14 mouse cellular contexts compared by ENCODE assay signal in genomic region chr10:75857598-75857997, GRCm38 (mm10). TPM values are rescaled to one million over a fixed set of nuclear protein-coding genes. Genes with fewer than 3 reads are reported as not detected.
DNase-seq lines count a peak whose midpoint lies in the region; ATAC-seq and TF ChIP-seq lines count a peak whose summit lies in the region.
"Had no signal": no experiment of that assay in that cellular context is flagged by ENCODE, and none has a peak within 500 bp of the region (broad histone marks: within the 10 kb centered on the region; RNA-seq: fewer than 3 reads in every experiment).

No protein-coding gene starts in this region.

- H3K4me3 ChIP-seq in forebrain, embryonic 13.5 days = no peak overlapping the region
- no peak overlapping the region for H3K4me3 ChIP-seq in forebrain, embryonic 11.5 days (ENCODE audit: low read depth, low read length)
- no peak overlapping the region for H3K4me3 ChIP-seq in stomach, embryonic 16.5 days (replicated peaks; ENCODE audit: low read length)
- no peak overlapping the region for H3K4me3 ChIP-seq in stomach, postnatal 0 days (ENCODE audit: low read depth, low read length)

- 91% methylated on average over 4 of the region's 4 CpGs for WGBS in forebrain, embryonic 13.5 days
- WGBS in forebrain, embryonic 11.5 days = 96% methylated on average over 4 of the region's 4 CpGs
- WGBS in stomach, embryonic 16.5 days = 86% methylated on average over 4 of the region's 4 CpGs
- WGBS in stomach, postnatal 0 days = 80% methylated on average over 4 of the region's 4 CpGs

- no peak for TF ChIP-seq EP300 in stomach, postnatal 0 days (optimal IDR thresholded peaks at IDR 0.05)

- no peaks in the 10 kb centered on the region for H3K9me3 ChIP-seq in forebrain, embryonic 13.5 days (replicated peaks)
- H3K9me3 ChIP-seq in forebrain, embryonic 11.5 days (ENCODE audit: control insufficient read depth, low read length) = no peaks in the 10 kb centered on the region
- H3K9me3 ChIP-seq in stomach, embryonic 16.5 days (replicated peaks; ENCODE audit: control insufficient read depth, low read length) = no peaks in the 10 kb centered on the region
- H3K9me3 ChIP-seq in stomach, postnatal 0 days (ENCODE audit: control insufficient read depth, low read length) = no peaks in the 10 kb centered on the region
- H3K9me3 ChIP-seq: heart, embryonic 15.5 days had no signal

- H3K27ac ChIP-seq in forebrain, embryonic 13.5 days = no peak overlapping the region
- H3K27ac ChIP-seq in forebrain, embryonic 11.5 days (ENCODE audit: low read depth, low read length) = no peak overlapping the region
- no peak overlapping the region for H3K27ac ChIP-seq in stomach, embryonic 16.5 days (ENCODE audit: low read length)
- no peak overlapping the region for H3K27ac ChIP-seq in stomach, postnatal 0 days (replicated peaks)
- H3K27ac ChIP-seq: heart, embryonic 15.5 days had no signal

- ATAC-seq in forebrain, embryonic 13.5 days = no peak
- ATAC-seq in forebrain, embryonic 11.5 days (replicated peaks; ENCODE audit: low FRiP score) = no peak
- no peak for ATAC-seq in stomach, embryonic 16.5 days (ENCODE audit: insufficient read depth, low FRiP score)
- no peak for ATAC-seq in stomach, postnatal 0 days (ENCODE audit: low FRiP score, low TSS enrichment)
- ATAC-seq: intestine, postnatal 0 days had no signal

- TF ChIP-seq CTCF in stomach, postnatal 0 days (IDR thresholded peaks at IDR 0.05; ENCODE audit: low read depth) = no peak

- peaks cover 24% of the 10 kb centered on the region for H3K36me3 ChIP-seq in forebrain, embryonic 13.5 days (ENCODE audit: poor library complexity, severe bottlenecking)
- no peaks in the 10 kb centered on the region; the same call in 1 of the 2 replicates for H3K36me3 ChIP-seq in forebrain, embryonic 11.5 days (ENCODE audit: control insufficient read depth, insufficient read depth, low read length)
- no peaks in the 10 kb centered on the region for H3K36me3 ChIP-seq in stomach, embryonic 16.5 days (ENCODE audit: control insufficient read depth, insufficient read depth, low read length)
- 0 out of 2 replicates have a peak, but pooled peaks cover 3% of the 10 kb centered on the region for H3K36me3 ChIP-seq in stomach, postnatal 0 days (ENCODE audit: control insufficient read depth, insufficient read depth, low read length)
- H3K36me3 ChIP-seq: heart, embryonic 15.5 days had no signal

- H3K4me2 ChIP-seq in forebrain, embryonic 13.5 days = 0 out of 2 replicates have a peak overlapping the region, but pooled peaks have one; percentile 78
- no peak overlapping the region for H3K4me2 ChIP-seq in forebrain, embryonic 11.5 days (ENCODE audit: low read depth, low read length, severe bottlenecking)
- no peak overlapping the region for H3K4me2 ChIP-seq in stomach, embryonic 16.5 days (ENCODE audit: low read depth, low read length)
- H3K4me2 ChIP-seq in stomach, postnatal 0 days (replicated peaks; ENCODE audit: low read depth) = no peak overlapping the region

- no peaks in the 10 kb centered on the region for H3K27me3 ChIP-seq in forebrain, embryonic 13.5 days
- H3K27me3 ChIP-seq in forebrain, embryonic 11.5 days (ENCODE audit: control insufficient read depth, insufficient read depth, low read length) = no peaks in the 10 kb centered on the region
- no peaks in the 10 kb centered on the region for H3K27me3 ChIP-seq in stomach, embryonic 16.5 days (ENCODE audit: control insufficient read depth, insufficient read depth, low read length)
- H3K27me3 ChIP-seq in stomach, postnatal 0 days (ENCODE audit: control insufficient read depth, insufficient read depth, low read length) = no peaks in the 10 kb centered on the region
- H3K27me3 ChIP-seq: heart, embryonic 15.5 days had no signal

- no peak overlapping the region for H3K9ac ChIP-seq in forebrain, embryonic 13.5 days
- no peak overlapping the region for H3K9ac ChIP-seq in forebrain, embryonic 11.5 days (ENCODE audit: low read length)
- H3K9ac ChIP-seq in stomach, embryonic 16.5 days (ENCODE audit: low read length) = 0 out of 2 replicates have a peak overlapping the region, but pooled peaks have one; percentile 6
- H3K9ac ChIP-seq in stomach, postnatal 0 days (ENCODE audit: low read length) = no peak overlapping the region
- H3K9ac ChIP-seq: heart, embryonic 15.5 days had no signal

- peaks cover 39% of the 10 kb centered on the region for H3K4me1 ChIP-seq in forebrain, embryonic 13.5 days
- peaks cover 11% of the 10 kb centered on the region for H3K4me1 ChIP-seq in forebrain, embryonic 11.5 days (replicated peaks; ENCODE audit: control insufficient read depth, insufficient read depth, low read length)
- peaks cover 18% of the 10 kb centered on the region for H3K4me1 ChIP-seq in stomach, embryonic 16.5 days (ENCODE audit: control insufficient read depth, insufficient read depth, low read length)
- no peaks in the 10 kb centered on the region for H3K4me1 ChIP-seq in stomach, postnatal 0 days (replicated peaks; ENCODE audit: control insufficient read depth, insufficient read depth)

- no peak for DNase-seq in forebrain, embryonic 11.5 days (ENCODE audit: low spot score)
- peak; percentile 42 for DNase-seq in kidney, adult 18-20 months
- DNase-seq in kidney, postnatal 4 days = no peak
- DNase-seq in stomach, postnatal 0 days (ENCODE audit: low spot score) = no peak
- DNase-seq in spleen, postnatal 10 days (ENCODE audit: low spot score in 2 of 2) = no peak
- no peak for DNase-seq in urinary bladder, postnatal 14 days (ENCODE audit: low spot score)

RNA-seq across cellular contexts. Expression of gene Mif, which starts 2.4 kb away (rescaled TPM):
- polyA plus RNA-seq in forebrain, embryonic 13.5 days (2015; fragmentation: Nextera tagmentation; extraction: Ambion mirVana) = 1,962 and 1,979 TPM in 2 replicates
- 2,277 and 2,481 TPM in 2 replicates for polyA plus RNA-seq in forebrain, embryonic 11.5 days (2014; fragmentation: Nextera tagmentation; extraction: Ambion mirVana)
- polyA plus RNA-seq in stomach, embryonic 16.5 days (2015; fragmentation: Nextera tagmentation; extraction: Ambion mirVana) = 1,459 and 1,538 TPM in 2 replicates
- polyA plus RNA-seq in stomach, postnatal 0 days (2015; fragmentation: Nextera tagmentation; extraction: Ambion mirVana) = 805 and 984 TPM in 2 replicates

RNA-seq across cellular contexts. Expression of gene Gstt2, which starts 20.4 kb away (rescaled TPM):
- 4.0 and 4.4 TPM in 2 replicates for polyA plus RNA-seq in forebrain, embryonic 13.5 days (2015; fragmentation: Nextera tagmentation; extraction: Ambion mirVana)
- 6.9 and 8.8 TPM in 2 replicates for polyA plus RNA-seq in forebrain, embryonic 11.5 days (2014; fragmentation: Nextera tagmentation; extraction: Ambion mirVana)
- polyA plus RNA-seq in stomach, embryonic 16.5 days (2015; fragmentation: Nextera tagmentation; extraction: Ambion mirVana) = 64.8 and 76.9 TPM in 2 replicates
- polyA plus RNA-seq in stomach, postnatal 0 days (2015; fragmentation: Nextera tagmentation; extraction: Ambion mirVana) = 77.4 and 81.0 TPM in 2 replicates

RNA-seq across cellular contexts. Expression of gene Gstt4, which starts 35.3 kb away (rescaled TPM):
- polyA plus RNA-seq in forebrain, embryonic 13.5 days (2015; fragmentation: Nextera tagmentation; extraction: Ambion mirVana) = not detected in 2 replicates
- polyA plus RNA-seq in forebrain, embryonic 11.5 days (2014; fragmentation: Nextera tagmentation; extraction: Ambion mirVana) = not detected in 2 replicates
- polyA plus RNA-seq in stomach, embryonic 16.5 days (2015; fragmentation: Nextera tagmentation; extraction: Ambion mirVana) = not detected in 2 replicates
- not detected in 2 replicates for polyA plus RNA-seq in stomach, postnatal 0 days (2015; fragmentation: Nextera tagmentation; extraction: Ambion mirVana)
- polyA plus RNA-seq: C2C12; heart, embryonic 15.5 days; intestine, postnatal 0 days; liver, embryonic 16.5 days; neural tube, embryonic 11.5 days; spleen, adult 2 months had no signal

RNA-seq across cellular contexts. Expression of gene Derl3, which starts 35.6 kb away (rescaled TPM):
- 1.8 and 3.1 TPM in 2 replicates for polyA plus RNA-seq in forebrain, embryonic 13.5 days (2015; fragmentation: Nextera tagmentation; extraction: Ambion mirVana)
- polyA plus RNA-seq in forebrain, embryonic 11.5 days (2014; fragmentation: Nextera tagmentation; extraction: Ambion mirVana) = 2.3 and 3.4 TPM in 2 replicates
- 9.6 and 11.9 TPM in 2 replicates for polyA plus RNA-seq in stomach, embryonic 16.5 days (2015; fragmentation: Nextera tagmentation; extraction: Ambion mirVana)
- 23.6 and 32.3 TPM in 2 replicates for polyA plus RNA-seq in stomach, postnatal 0 days (2015; fragmentation: Nextera tagmentation; extraction: Ambion mirVana)

RNA-seq across cellular contexts. Expression of gene Gstt1, which starts 59.2 kb away (rescaled TPM):
- 6.4 and 6.5 TPM in 2 replicates for polyA plus RNA-seq in forebrain, embryonic 13.5 days (2015; fragmentation: Nextera tagmentation; extraction: Ambion mirVana)
- polyA plus RNA-seq in forebrain, embryonic 11.5 days (2014; fragmentation: Nextera tagmentation; extraction: Ambion mirVana) = 4.6 and 5.2 TPM in 2 replicates
- 20.6 and 20.8 TPM in 2 replicates for polyA plus RNA-seq in stomach, embryonic 16.5 days (2015; fragmentation: Nextera tagmentation; extraction: Ambion mirVana)
- polyA plus RNA-seq in stomach, postnatal 0 days (2015; fragmentation: Nextera tagmentation; extraction: Ambion mirVana) = 16.1 and 19.7 TPM in 2 replicates
